Mouse (Mus musculus): ENCODE data around the gene Ndufa4l2. TPM values are rescaled to one million over a fixed set of nuclear protein-coding genes. Genes with fewer than 3 reads are reported as not detected.

Ndufa4l2 gene
- polyA plus RNA-seq, 1 experiment from 2014 or later = 5.9 TPM

DNA sequence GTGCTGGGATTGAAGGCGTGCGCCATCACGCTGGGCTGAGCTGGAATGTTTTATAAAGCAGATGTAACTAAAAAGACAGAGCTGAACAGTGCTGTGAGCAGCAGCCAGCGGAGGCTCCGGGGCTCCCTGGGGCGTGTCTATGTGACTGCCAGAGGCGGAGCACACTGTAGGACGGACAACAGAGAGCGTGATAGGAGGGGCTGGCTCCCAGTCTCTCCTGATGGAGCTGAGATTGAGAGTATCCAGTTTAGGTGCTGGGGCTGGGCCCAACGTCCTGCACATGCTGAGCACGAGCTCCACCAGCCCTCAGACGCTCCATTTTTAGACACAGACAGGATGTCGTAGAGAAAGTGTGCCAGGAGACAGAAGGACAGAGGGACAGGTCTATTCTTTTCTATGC, 49.5 kb downstream of the Ndufa4l2 start:
- H3K4me1 ChIP-seq = no peaks in the 10 kb centered on the region
- ATAC-seq (ENCODE audit: low FRiP score) = no peak
- 74% methylated on average over 13 of the region's 13 CpGs for WGBS
- no peaks in the 10 kb centered on the region for H3K27me3 ChIP-seq
- H3K27ac ChIP-seq = no peak overlapping the region
- no peak overlapping the region for H3K9ac ChIP-seq
- H3K36me3 ChIP-seq (replicated peaks) = peaks cover 89% of the 10 kb centered on the region
- H3K4me2 ChIP-seq = no peak overlapping the region
- H3K9me3 ChIP-seq = no peaks in the 10 kb centered on the region
- no peak overlapping the region for H3K4me3 ChIP-seq (replicated peaks)

Other genes with a start within 250 kb of the Ndufa4l2 start
- gene Dctn2, start 248.6 kb upstream of the Ndufa4l2 start, polyA plus RNA-seq (2016; fragmentation: Nextera tagmentation; extraction: Ambion mirVana) = 226 and 229 TPM in 2 replicates
- gene Mbd6, start 225.9 kb upstream of the Ndufa4l2 start, polyA plus RNA-seq (2016; fragmentation: Nextera tagmentation; extraction: Ambion mirVana) = 18.4 and 21.2 TPM in 2 replicates
- 177 and 183 TPM in 2 replicates for gene Mars, start 203.2 kb upstream of the Ndufa4l2 start, polyA plus RNA-seq (2016; fragmentation: Nextera tagmentation; extraction: Ambion mirVana)
- 0.64 and 1.3 TPM in 2 replicates for gene Arhgap9, start 193.0 kb upstream of the Ndufa4l2 start, polyA plus RNA-seq (2016; fragmentation: Nextera tagmentation; extraction: Ambion mirVana)
- 3.2 and 3.6 TPM in 2 replicates for gene Gli1, start 173.0 kb upstream of the Ndufa4l2 start, polyA plus RNA-seq (2016; fragmentation: Nextera tagmentation; extraction: Ambion mirVana)
- gene Inhbe, start 160.6 kb upstream of the Ndufa4l2 start, polyA plus RNA-seq (2016; fragmentation: Nextera tagmentation; extraction: Ambion mirVana) = 0.06 TPM in 1 of 2 replicates, not detected in the other
- gene Inhbc, start 144.5 kb upstream of the Ndufa4l2 start, polyA plus RNA-seq (2016; fragmentation: Nextera tagmentation; extraction: Ambion mirVana) = not detected in 2 replicates
- gene R3hdm2, start 134.6 kb upstream of the Ndufa4l2 start, polyA plus RNA-seq (2016; fragmentation: Nextera tagmentation; extraction: Ambion mirVana) = 37.5 and 40.3 TPM in 2 replicates
- gene Stac3, start 13.3 kb upstream of the Ndufa4l2 start, polyA plus RNA-seq (2016; fragmentation: Nextera tagmentation; extraction: Ambion mirVana) = 1.2 and 1.8 TPM in 2 replicates
- gene Shmt2, start 7.5 kb downstream of the Ndufa4l2 start, polyA plus RNA-seq (2016; fragmentation: Nextera tagmentation; extraction: Ambion mirVana) = 103 and 105 TPM in 2 replicates
- gene Nxph4, start 19.6 kb downstream of the Ndufa4l2 start, polyA plus RNA-seq (2016; fragmentation: Nextera tagmentation; extraction: Ambion mirVana) = 60.0 and 62.4 TPM in 2 replicates
- 81.4 and 81.8 TPM in 2 replicates for gene Lrp1, start 106.2 kb downstream of the Ndufa4l2 start, polyA plus RNA-seq (2016; fragmentation: Nextera tagmentation; extraction: Ambion mirVana)
- gene Stat6, start 128.0 kb downstream of the Ndufa4l2 start, polyA plus RNA-seq (2016; fragmentation: Nextera tagmentation; extraction: Ambion mirVana) = 4.5 and 5.4 TPM in 2 replicates
- gene Nemp1, start 151.9 kb downstream of the Ndufa4l2 start, polyA plus RNA-seq (2016; fragmentation: Nextera tagmentation; extraction: Ambion mirVana) = 10.0 TPM in 2 replicates
- 3.7 and 4.6 TPM in 2 replicates for gene Nab2, start 153.6 kb downstream of the Ndufa4l2 start, polyA plus RNA-seq (2016; fragmentation: Nextera tagmentation; extraction: Ambion mirVana)
- gene Myo1a, start 190.2 kb downstream of the Ndufa4l2 start, polyA plus RNA-seq (2016; fragmentation: Nextera tagmentation; extraction: Ambion mirVana) = 0.50 and 0.59 TPM in 2 replicates
- not detected in 2 replicates for gene Tac2, start 209.5 kb downstream of the Ndufa4l2 start, polyA plus RNA-seq (2016; fragmentation: Nextera tagmentation; extraction: Ambion mirVana)
- gene Zbtb39, start 224.6 kb downstream of the Ndufa4l2 start, polyA plus RNA-seq (2016; fragmentation: Nextera tagmentation; extraction: Ambion mirVana) = 5.2 and 6.2 TPM in 2 replicates
- gene Gpr182, start 236.8 kb downstream of the Ndufa4l2 start, polyA plus RNA-seq (2016; fragmentation: Nextera tagmentation; extraction: Ambion mirVana) = 0.28 and 0.42 TPM in 2 replicates
- gene Rdh1, start 244.8 kb downstream of the Ndufa4l2 start, polyA plus RNA-seq (2016; fragmentation: Nextera tagmentation; extraction: Ambion mirVana) = not detected in 2 replicates
- not detected in 2 replicates for gene Rdh16f1, start 244.8 kb downstream of the Ndufa4l2 start, polyA plus RNA-seq (2016; fragmentation: Nextera tagmentation; extraction: Ambion mirVana)